Mouse (Mus musculus) thymus, adult 2 months (tissue): ENCODE measurements around the gene Htr5b. TPM values are rescaled to one million over a fixed set of nuclear protein-coding genes. Genes with fewer than 3 reads are reported as not detected.
A peak's percentile ranks its signal among the peaks of the same experiment; 100 is the strongest.

Experiments
- DNase-seq: peaks from one replicate; pipeline ENCODE4 v3.0.0; 2021
- H3K27ac ChIP-seq: fragments of 200-500 bp; 2 replicates; pipeline ENCODE4 v1.5.1; 2012; ENCODE audit warnings: low read length, control low read depth; ENCODE audit not compliant: control insufficient read depth, insufficient read depth
- H3K27me3 ChIP-seq: fragments of 200-500 bp; 2 replicates; pipeline ENCODE4 v1.6.1; 2012; ENCODE audit warnings: mild to moderate bottlenecking, low read length, moderate library complexity, mixed read lengths; ENCODE audit not compliant: control insufficient read depth, insufficient read depth
- H3K36me3 ChIP-seq: fragments of 200-500 bp; 2 replicates; pipeline ENCODE4 v1.6.1; 2012; ENCODE audit warnings: mild to moderate bottlenecking, low read length, moderate library complexity; ENCODE audit not compliant: control insufficient read depth, insufficient read depth
- H3K4me1 ChIP-seq: fragments of 200-500 bp; replicated peaks from 2 replicates; pipeline ENCODE4 v1.6.1; 2012; ENCODE audit warnings: low read length; ENCODE audit not compliant: control insufficient read depth, insufficient read depth
- H3K4me3 ChIP-seq: fragments of 200-500 bp; 2 replicates; pipeline ENCODE4 v1.5.1; 2012; ENCODE audit warnings: mild to moderate bottlenecking, low read length, control low read depth, moderate library complexity; ENCODE audit not compliant: control insufficient read depth, insufficient read depth
- CTCF ChIP-seq: fragments of 200-500 bp; IDR thresholded peaks from 2 replicates; pipeline ENCODE4 v1.5.1; 2012; ENCODE audit warnings: mild to moderate bottlenecking, control low read depth, low read length, moderate library complexity, borderline replicate concordance; ENCODE audit not compliant: control insufficient read depth, poor library complexity, insufficient read depth; ENCODE audit errors: extremely low read depth
- POLR2A ChIP-seq: fragments of 200-500 bp; IDR thresholded peaks from 2 replicates; pipeline ENCODE4 v1.6.1; 2012; ENCODE audit warnings: mild to moderate bottlenecking, low read length, control low read depth, moderate library complexity; ENCODE audit not compliant: control insufficient read depth, poor library complexity, insufficient read depth; ENCODE audit errors: extremely low read depth
- WGBS: fragments of 180-500 bp; shearing (Covaris S2); methylation state at CpG from one replicate; pipeline ENCODE4 v1.1.7; 2018; 5-methylcytosine and 5-hydroxymethylcytosine counted together
- polyA plus RNA-seq: library from polyadenylated mRNA; depleted of rRNA; stranded (reverse); fragments of >200 nt; gene quantifications from 2 replicates; pipeline ENCODE4 v1.2.3, GENCODE M21; 2012

Htr5b gene
- polyA plus RNA-seq, 1 experiment, result not detected

GRCm38 (mm10) chr1:121510420-121511140 lies 17.7 kb downstream of the Htr5b start:
- Histone ChIP-seq H3K27ac (no peak overlapping the region), H3K4me3 (no peak overlapping the region), H3K27me3 (no peaks in the 10 kb centered on the region), H3K4me1 (no peaks in the 10 kb centered on the region), H3K36me3 (no peaks in the 10 kb centered on the region)
- WGBS, result 92% methylated on average over 19 of the region's 19 CpGs
- no peak for DNase-seq
- no peak for TF ChIP-seq CTCF
- no peak for TF ChIP-seq POLR2A

- DNase-seq, result no peak
- Histone ChIP-seq H3K36me3 (no peaks in the 10 kb centered on the region), H3K27ac (no peak overlapping the region), H3K27me3 (no peaks in the 10 kb centered on the region), H3K4me1 (no peaks in the 10 kb centered on the region), H3K4me3 (no peak overlapping the region)
- WGBS, result 30% methylated on average over 2 of the region's 2 CpGs
- TF ChIP-seq CTCF (no peak), POLR2A (no peak)
Observed at GRCm38 (mm10) chr1:121508729-121509128, 19.5 kb downstream of the Htr5b start.

DNA sequence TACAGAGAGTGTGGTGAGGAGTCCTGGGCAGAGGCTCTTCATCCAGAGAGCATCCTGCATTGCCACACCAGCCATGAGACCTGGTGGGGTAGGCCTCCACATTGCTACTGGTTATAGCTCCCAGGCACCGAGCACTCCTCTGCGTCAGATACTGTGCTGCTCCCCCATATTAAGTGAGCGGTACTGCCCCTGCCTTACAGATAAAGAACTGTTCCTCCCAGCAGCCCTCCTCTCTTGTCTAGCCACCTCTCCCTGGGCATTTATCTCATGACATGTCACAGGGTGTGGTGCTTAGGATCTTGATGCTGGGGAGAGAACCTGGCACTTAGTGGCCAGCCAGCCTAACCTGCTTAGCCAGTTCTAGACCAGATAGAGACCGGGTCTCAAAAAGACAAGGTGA lies 31.2 kb downstream of the Htr5b start:
- H3K27me3 ChIP-seq, result no peaks in the 10 kb centered on the region
- no peak overlapping the region for H3K27ac ChIP-seq
- DNase-seq, result no peak
- H3K4me1 ChIP-seq, result no peaks in the 10 kb centered on the region
- H3K4me3 ChIP-seq, result no peak overlapping the region
- no peak for TF ChIP-seq CTCF
- no peak for TF ChIP-seq POLR2A
- 95% methylated on average over 4 of the region's 4 CpGs for WGBS
- H3K36me3 ChIP-seq, result peaks cover 58% of the 10 kb centered on the region

DNA sequence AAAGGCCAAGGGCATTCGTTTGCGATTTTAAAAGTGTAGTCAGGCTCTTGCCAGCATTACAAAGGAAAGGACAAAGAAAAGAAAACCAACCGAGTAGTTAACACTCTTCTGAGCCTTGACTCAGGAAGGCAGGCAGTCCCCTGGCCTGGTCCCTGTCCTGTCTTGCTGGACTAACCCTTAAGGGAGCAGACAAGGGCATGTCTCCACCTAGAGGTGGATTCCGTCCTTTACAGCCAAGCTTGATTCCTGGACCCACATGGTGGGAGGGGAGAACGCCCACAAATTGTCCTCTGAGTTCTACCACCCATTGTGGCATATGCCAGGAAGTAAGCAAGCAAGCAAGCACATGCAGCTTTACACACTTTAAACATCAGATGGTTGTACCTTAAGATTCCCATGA lies 38.0 kb downstream of the Htr5b start:
- H3K27ac ChIP-seq, result no peak overlapping the region
- H3K4me3 ChIP-seq, result no peak overlapping the region
- TF ChIP-seq POLR2A (no peak), CTCF (peak; percentile 51; the same call in 1 of the 2 replicates)
- 54% methylated on average over 5 of the region's 5 CpGs for WGBS
- no peaks in the 10 kb centered on the region for H3K4me1 ChIP-seq
- peak; percentile 63 for DNase-seq
- H3K27me3 ChIP-seq, result no peaks in the 10 kb centered on the region
- peaks cover 65% of the 10 kb centered on the region for H3K36me3 ChIP-seq

- no peaks in the 10 kb centered on the region for H3K27me3 ChIP-seq
- 94% methylated on average over 6 of the region's 6 CpGs for WGBS
- H3K4me1 ChIP-seq, result no peaks in the 10 kb centered on the region
- peaks cover 54% of the 10 kb centered on the region for H3K36me3 ChIP-seq
- no peak for DNase-seq
- TF ChIP-seq POLR2A (no peak), CTCF (no peak)
- H3K4me3 ChIP-seq, result no peak overlapping the region
- H3K27ac ChIP-seq, result no peak overlapping the region
Observed at GRCm38 (mm10) chr1:121486803-121487202, 41.5 kb downstream of the Htr5b start.

DNA sequence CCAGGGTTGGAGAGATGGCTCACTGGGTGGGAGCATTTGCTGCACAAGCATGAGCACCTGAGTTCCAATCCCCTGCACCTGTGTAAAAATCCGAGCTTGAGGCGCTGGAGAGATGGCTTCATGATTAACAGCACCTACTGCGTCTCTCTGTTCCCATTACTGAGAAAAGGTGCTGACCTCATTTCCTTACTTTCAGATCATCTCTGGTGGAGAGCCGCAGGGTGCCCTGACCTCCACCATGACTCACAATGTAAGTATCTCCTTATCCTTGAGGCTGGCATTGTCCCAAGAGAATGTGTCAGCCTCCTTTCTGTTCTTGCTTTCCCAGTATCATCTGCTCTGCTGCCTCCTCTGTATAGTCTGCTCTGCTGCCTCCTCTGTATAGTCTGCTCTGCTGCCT lies 45.2 kb downstream of the Htr5b start:
- H3K4me1 ChIP-seq, result peaks cover 20% of the 10 kb centered on the region
- WGBS, result 95% methylated on average over 4 of the region's 4 CpGs
- no peak overlapping the region for H3K4me3 ChIP-seq
- no peak for DNase-seq
- TF ChIP-seq CTCF (no peak), POLR2A (no peak)
- peaks cover 53% of the 10 kb centered on the region for H3K36me3 ChIP-seq
- no peak overlapping the region for H3K27ac ChIP-seq
- no peaks in the 10 kb centered on the region for H3K27me3 ChIP-seq
